1 mouse cellular context compared by ENCODE assay signal in the genomic region with DNA sequence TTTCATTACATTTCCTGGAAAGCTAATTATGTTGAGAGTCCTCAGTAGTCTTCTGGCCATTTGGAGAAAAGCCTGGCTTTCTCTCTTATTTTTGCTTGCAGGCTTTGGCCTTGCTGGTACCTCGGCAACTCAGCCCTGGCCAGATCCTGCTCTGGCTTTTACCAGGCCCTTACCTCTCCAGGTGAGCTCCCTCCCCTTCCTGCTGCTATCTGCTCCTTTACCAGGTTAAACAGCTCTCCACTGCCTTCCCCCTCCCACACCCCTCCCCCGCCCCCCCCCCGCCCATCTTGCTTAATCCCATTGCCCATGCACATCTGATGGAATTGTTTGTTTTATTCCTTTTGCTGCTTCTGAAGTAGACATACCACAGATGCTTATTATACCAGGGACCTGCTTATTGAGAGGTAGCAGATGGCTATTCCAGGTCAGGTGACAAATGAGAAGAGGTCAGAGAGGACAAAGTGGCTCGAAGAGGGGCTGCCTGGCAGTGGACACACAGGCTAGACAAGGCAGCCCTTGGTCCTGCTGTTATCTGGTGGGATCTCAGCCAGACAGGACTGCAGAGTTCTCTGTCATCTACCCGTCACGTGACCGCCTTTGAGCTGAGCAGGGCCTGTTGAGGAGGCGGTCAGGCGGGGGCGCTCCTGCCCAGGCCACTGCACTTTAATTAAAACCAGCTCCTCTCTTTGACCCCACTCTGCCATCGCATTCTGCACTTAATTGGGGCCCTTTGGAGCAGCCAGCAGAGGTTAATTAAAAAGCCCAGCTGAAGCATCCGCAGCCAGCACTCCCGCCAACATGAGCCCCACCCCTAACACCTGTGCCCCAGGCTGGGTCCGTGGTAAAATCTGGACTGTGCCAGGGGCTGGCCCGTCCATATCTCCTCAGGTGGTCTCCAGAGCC.
TF ChIP-seq lines count a peak whose summit lies in the region.

No protein-coding gene starts in this region.

TF ChIP-seq in MEL, 35 proteins besides CTCF, POLR2A, EP300 and RAD21 (continued from another document):
- TF ChIP-seq NELFE (IDR thresholded peaks at IDR 0.05; ENCODE audit: low read depth, low read length) (no peak), TAL1 (IDR thresholded peaks at IDR 0.05; ENCODE audit: low read length) (no peak), MAZ (IDR thresholded peaks at IDR 0.05; ENCODE audit: low read depth, low read length) (no peak), CHD1 (IDR thresholded peaks at IDR 0.05; ENCODE audit: low read depth, low read length) (no peak)
